Mouse (Mus musculus) G1E-ER4 (cell line): Measurements from ENCODE around the gene Tmcc3. TPM values are rescaled to one million over a fixed set of nuclear protein-coding genes. Genes with fewer than 3 reads are reported as not detected.

ENCODE experiments used
- GATA1 ChIP-seq: IDR thresholded peaks from one replicate; pipeline ENCODE4 v1.8.0; 2012; ENCODE audit warnings: low read length, inconsistent platforms
- polyA plus RNA-seq: library from polyadenylated mRNA; stranded (reverse); fragments of >175 nt; gene quantifications from 2 replicates; pipeline ENCODE4 v1.2.3, GENCODE M21; 2012

The Tmcc3 gene
- polyA plus RNA-seq, 1 experiment: 7.3 TPM

- TF ChIP-seq GATA1: no peak
These were observed 149.6 kb downstream of the Tmcc3 start for GRCm38 (mm10) chr10:94461378-94461777.

- no peak for TF ChIP-seq GATA1
These were observed 150.1 kb downstream of the Tmcc3 start for GRCm38 (mm10) chr10:94461871-94462270.

- no peak for TF ChIP-seq GATA1
These were observed 150.8 kb downstream of the Tmcc3 start for GRCm38 (mm10) chr10:94462386-94463064.

GRCm38 (mm10) chr10:94463410-94463809, 151.7 kb downstream of the Tmcc3 start:
- no peak for TF ChIP-seq GATA1

- no peak for TF ChIP-seq GATA1
These were observed 153.9 kb downstream of the Tmcc3 start for GRCm38 (mm10) chr10:94465646-94466045.

- no peak for TF ChIP-seq GATA1
These were observed 154.6 kb downstream of the Tmcc3 start for GRCm38 (mm10) chr10:94466313-94466712.

- no peak for TF ChIP-seq GATA1
These were observed 159.7 kb downstream of the Tmcc3 start for GRCm38 (mm10) chr10:94471487-94471886.

GRCm38 (mm10) chr10:94473501-94473900, 161.8 kb downstream of the Tmcc3 start:
- no peak for TF ChIP-seq GATA1

GRCm38 (mm10) chr10:94474185-94474584, 162.4 kb downstream of the Tmcc3 start:
- no peak for TF ChIP-seq GATA1

- TF ChIP-seq GATA1: no peak
These were observed 165.8 kb downstream of the Tmcc3 start for GRCm38 (mm10) chr10:94477366-94478225.

GRCm38 (mm10) chr10:94479646-94480045, 167.9 kb downstream of the Tmcc3 start:
- TF ChIP-seq GATA1: no peak

- TF ChIP-seq GATA1: no peak
These were observed 168.8 kb downstream of the Tmcc3 start for GRCm38 (mm10) chr10:94480380-94481101.

GRCm38 (mm10) chr10:94481613-94482012, 169.9 kb downstream of the Tmcc3 start:
- TF ChIP-seq GATA1: no peak

- TF ChIP-seq GATA1: no peak
These were observed 174.4 kb downstream of the Tmcc3 start for GRCm38 (mm10) chr10:94486179-94486578.

GRCm38 (mm10) chr10:94489509-94489908, 177.8 kb downstream of the Tmcc3 start:
- TF ChIP-seq GATA1: no peak

- TF ChIP-seq GATA1: no peak
These were observed 179.3 kb downstream of the Tmcc3 start for GRCm38 (mm10) chr10:94491006-94491405.
